Mouse (Mus musculus) embryonic fibroblast, embryonic 13.5 days (primary cell): ENCODE results near the gene Arfrp1.
A peak's percentile ranks its signal among the peaks of the same experiment; 100 is the strongest.

Experiments
- CTCF ChIP-seq: IDR thresholded peaks from 2 replicates; pipeline ENCODE4 v1.5.1; 2011; ENCODE audit warnings: mild to moderate bottlenecking, control low read depth, low read length, moderate library complexity, borderline replicate concordance; ENCODE audit not compliant: insufficient read depth
- POLR2A ChIP-seq: IDR thresholded peaks from 2 replicates; pipeline ENCODE4 v1.6.1; 2011; ENCODE audit warnings: low read depth, mild to moderate bottlenecking, control low read depth, low read length, moderate library complexity

GRCm38 (mm10) chr2:181319248-181320102 lies 45.7 kb downstream of the Arfrp1 start, which contains the start of gene Rtel1:
- TF ChIP-seq CTCF (no peak), POLR2A (peak; percentile 59)
